Mouse (Mus musculus) brown adipose tissue, adult 24 weeks (tissue): ENCODE data around the gene Trnt1. TPM values are rescaled to one million over a fixed set of nuclear protein-coding genes. Genes with fewer than 3 reads are reported as not detected.

Source experiments
- H3K27ac ChIP-seq: fragments of 200-500 bp; replicated peaks from 2 replicates; pipeline ENCODE4 v1.5.1; 2012; ENCODE audit warnings: low read depth, mild to moderate bottlenecking, low read length
- H3K4me1 ChIP-seq: fragments of 200-500 bp; 2 replicates; pipeline ENCODE4 v1.6.1; 2012; ENCODE audit warnings: low read length, mixed read lengths; ENCODE audit not compliant: control insufficient read depth, insufficient read depth, insufficient read length
- H3K4me3 ChIP-seq: fragments of 200-500 bp; 2 replicates; pipeline ENCODE4 v1.5.1; 2012; ENCODE audit warnings: low read depth, mild to moderate bottlenecking, low read length, moderate library complexity; ENCODE audit not compliant: insufficient read depth
- polyA plus RNA-seq: library from polyadenylated mRNA; stranded (reverse); fragments of >200 nt; gene quantifications from 2 replicates; pipeline ENCODE4 v1.2.4, GENCODE M21; 2012; ENCODE audit not compliant: missing spikeins, insufficient read depth, insufficient read length

Trnt1 gene
- polyA plus RNA-seq, 1 experiment: 25.0 TPM

DNA sequence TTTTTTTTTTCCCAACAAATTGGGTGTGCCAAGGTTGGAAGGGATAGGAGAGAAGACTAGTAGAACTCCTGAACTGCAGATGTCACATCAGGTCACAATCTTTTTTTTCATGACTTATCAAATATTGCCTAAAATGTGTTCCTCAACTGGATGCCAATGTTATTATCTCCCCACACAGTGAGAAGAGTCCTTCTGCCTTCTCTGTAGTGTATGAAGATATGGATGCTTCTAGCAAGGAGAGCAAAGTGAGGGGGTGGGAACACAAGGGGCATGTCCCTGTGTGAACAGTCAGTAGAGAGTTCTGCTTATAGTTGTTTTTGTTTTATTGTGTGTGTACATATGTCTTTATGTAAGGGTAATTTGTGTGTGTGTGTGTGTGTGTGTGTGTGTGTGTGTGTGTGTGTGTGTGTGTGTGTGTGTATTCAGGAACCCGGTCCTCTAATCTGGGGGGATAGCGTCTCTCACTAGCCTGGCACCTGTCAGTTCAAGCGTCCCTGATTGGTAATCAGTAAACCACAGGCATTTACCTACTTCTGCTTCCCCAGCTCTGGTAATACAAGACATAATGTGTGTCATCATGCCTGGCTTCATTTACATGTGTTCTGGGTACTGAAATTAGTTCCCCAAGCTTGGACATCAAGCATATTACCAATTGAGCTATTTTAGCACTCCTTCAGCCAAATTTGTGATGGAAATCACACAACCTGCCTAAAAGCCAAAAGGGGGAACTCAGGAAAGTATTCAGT is 8.3 kb upstream of the Trnt1 start:
- no peaks in the 10 kb centered on the region for H3K4me1 ChIP-seq
- H3K27ac ChIP-seq: no peak overlapping the region
- H3K4me3 ChIP-seq: no peak overlapping the region

DNA sequence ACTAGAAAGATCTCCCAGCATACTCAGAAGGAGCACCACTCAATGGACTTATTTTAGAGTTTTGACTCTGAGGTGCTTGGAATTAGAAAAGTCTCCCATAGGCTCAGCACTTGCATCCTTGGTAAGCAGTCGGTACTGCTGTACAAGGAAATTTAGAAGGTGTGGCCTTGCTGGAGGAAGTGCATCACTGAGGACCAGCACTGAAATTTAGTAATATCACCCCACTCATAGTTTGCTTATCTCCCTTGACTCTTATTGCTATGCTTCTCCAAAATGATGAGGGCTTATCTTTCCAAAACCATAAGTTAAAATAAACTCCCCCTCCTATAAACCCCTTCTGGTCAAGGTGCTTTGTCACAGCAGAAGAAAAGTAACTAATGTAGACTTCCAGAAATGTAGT is 7.4 kb upstream of the Trnt1 start:
- H3K4me3 ChIP-seq: no peak overlapping the region
- no peak overlapping the region for H3K27ac ChIP-seq
- no peaks in the 10 kb centered on the region for H3K4me1 ChIP-seq

DNA sequence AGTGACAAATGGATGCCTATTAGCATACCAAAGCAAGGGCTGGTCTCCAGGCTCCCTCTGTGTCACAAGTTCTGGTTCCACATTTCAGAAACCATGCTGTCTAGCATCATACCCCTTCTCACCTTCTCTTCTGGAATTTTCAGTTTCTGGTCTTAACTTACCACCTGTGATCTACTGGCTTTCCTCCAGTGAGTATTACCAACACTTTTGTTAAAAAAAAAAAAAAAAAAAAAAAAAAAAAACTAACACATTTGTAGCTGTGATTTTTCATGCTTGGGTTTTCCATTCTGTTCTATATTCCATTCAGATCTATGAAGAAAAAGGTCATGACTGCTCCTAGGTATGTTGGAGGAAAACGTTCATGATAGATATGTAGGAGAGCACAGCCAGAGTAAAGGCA is 3.0 kb upstream of the Trnt1 start:
- Histone ChIP-seq H3K4me3 (no peak overlapping the region), H3K27ac (no peak overlapping the region), H3K4me1 (no peaks in the 10 kb centered on the region)

DNA sequence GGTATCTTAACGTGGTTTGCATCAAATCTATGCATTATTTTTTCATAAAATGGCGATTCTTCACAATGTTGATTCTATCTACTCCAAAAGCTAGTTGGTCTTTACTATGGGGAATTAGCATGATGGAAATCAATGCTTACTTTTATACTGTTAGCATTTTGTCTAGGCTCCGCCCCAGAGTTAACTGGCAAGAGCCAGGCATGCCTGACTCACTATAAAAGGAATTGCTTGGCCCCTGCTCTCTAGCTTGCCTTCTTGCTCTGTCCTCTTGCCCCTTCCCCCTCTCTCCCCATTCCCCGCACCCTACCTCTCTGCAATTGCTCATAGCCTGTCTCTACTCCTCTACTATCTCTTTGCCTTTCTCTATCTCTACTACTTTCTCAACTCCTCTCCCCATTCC is 2.1 kb upstream of the Trnt1 start:
- H3K27ac ChIP-seq: no peak overlapping the region
- H3K4me3 ChIP-seq: no peak overlapping the region
- H3K4me1 ChIP-seq: no peaks in the 10 kb centered on the region

DNA sequence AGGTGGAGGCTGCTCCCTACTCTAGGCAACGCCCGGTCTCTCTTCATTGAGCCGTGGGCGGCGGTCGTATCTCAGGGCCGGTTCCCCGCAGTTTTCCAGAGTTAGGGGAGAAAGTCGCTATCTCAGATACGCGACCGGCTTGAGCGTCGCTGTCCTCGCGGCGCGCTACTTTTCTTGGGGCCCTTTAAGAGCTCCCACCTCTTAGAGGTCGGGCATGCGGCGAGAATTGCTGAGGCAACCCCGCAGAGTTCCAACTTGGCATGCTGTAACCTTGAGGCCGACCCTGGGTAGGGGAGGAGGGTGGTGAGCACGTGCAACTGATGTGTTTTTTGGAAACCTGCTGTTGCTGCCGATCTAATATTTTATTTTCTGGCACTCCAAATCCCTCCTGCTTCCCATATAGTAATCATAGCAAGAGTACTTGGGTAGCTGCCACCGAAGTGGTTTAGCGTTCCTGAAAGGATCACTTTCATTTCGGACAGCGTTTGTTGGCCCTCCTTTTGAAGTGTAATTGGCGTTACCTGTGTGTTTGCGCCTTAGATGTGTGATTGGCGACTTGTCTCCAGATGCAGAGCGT is 458 bp downstream of the Trnt1 start:
- Histone ChIP-seq H3K4me1 (no peaks in the 10 kb centered on the region), H3K27ac (0 out of 2 replicates have a peak overlapping the region, but pooled peaks have one; percentile 9), H3K4me3 (peak overlapping the region; percentile 70)

DNA sequence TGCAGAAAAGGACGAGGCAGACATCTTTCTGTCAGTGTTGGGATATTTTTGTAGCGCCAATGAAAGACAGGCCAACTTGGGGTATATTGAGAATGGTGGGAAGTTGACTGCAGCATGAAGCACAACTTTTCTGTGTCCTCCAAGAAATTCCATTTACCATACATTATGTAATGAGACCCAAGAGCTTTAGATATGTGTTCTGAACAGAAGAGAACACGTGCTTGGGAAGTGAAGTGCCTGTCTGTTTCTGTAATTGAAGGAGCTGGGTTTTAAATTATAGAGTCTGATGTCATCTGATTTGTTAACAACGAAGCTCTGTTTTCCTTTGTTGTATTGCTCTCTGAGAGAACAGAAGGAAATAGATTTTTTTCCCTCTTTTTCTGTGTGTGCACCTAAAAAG is 1.1 kb downstream of the Trnt1 start:
- no peaks in the 10 kb centered on the region for H3K4me1 ChIP-seq
- H3K4me3 ChIP-seq: peak overlapping the region; percentile 70
- H3K27ac ChIP-seq: no peak overlapping the region

DNA sequence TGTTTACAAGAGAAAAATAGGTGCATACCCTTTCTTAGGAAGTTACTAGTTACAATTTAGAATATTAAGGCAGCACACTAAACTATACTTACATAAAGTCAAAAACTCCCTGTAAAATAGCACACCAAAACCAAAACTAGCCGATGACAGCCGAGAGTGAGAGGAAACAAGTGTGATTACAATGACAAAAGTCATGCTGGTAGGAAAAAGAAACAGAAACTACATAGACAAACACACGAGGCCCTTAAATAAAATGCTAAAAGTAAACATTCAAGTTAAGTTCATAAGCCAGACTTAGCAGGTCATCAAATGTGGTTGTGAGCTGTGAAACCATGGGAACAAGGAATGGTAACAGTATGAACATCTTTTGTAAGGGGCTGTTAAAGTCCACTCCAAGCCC is 18.2 kb downstream of the Trnt1 start:
- no peak overlapping the region for H3K27ac ChIP-seq
- H3K4me3 ChIP-seq: no peak overlapping the region
- no peaks in the 10 kb centered on the region for H3K4me1 ChIP-seq

DNA sequence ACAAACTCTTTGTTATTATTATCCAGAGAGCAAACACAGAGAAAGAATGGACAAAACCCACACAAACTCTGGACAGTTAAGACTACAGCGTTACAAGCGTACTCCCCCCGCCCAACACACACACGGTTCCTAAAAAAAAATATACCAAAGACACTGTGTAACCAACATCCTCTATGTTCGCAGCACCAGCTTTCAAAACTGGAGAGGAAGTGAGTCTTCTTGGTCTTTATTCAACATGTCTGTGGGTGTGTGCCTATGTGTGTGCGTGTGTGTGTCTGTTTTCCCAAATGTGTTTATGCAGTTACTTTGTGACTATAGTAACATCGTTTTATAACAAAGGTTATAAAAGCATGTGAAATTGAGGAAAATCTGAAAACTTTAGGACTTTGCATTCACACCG is 22.5 kb downstream of the Trnt1 start:
- no peak overlapping the region for H3K4me3 ChIP-seq
- H3K27ac ChIP-seq: no peak overlapping the region
- no peaks in the 10 kb centered on the region for H3K4me1 ChIP-seq

DNA sequence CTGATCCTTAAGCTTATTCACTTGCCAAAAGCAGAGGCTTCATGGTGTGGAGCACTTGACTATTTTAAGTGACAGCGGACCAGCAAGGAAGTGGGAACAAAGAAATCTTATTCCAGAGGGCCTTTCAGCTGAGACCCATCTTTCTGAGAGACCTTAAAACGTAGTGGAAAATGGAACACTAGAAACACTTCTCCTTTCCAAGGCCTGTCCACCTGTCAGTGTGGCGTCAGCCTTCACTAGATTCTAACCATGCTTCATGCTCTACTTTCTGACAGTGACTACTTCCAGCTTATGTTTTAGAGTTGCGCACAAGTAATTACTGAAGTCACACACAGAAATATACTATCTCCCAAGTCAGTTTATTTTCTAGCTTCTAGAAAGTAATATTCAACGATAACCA is 23.6 kb downstream of the Trnt1 start:
- H3K27ac ChIP-seq: no peak overlapping the region
- no peak overlapping the region for H3K4me3 ChIP-seq
- no peaks in the 10 kb centered on the region for H3K4me1 ChIP-seq

DNA sequence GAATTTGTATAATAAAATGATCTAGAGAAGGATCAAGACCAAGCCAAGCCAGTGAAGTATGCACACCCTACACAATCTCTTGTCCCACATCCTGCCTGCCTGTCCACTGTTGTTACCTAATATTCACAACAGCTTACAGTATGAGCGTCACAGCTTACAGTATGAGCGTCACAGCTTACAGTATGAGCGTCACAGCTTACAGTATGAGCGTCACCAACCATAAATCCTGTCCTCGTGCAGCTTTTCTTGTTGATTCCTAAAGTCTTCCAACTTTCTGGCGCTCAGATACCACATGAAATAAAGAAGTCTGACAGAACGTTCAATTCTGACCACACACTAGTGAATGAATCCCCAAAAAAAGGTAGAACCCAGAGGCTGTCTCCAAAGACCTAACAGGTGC is 24.2 kb downstream of the Trnt1 start:
- no peaks in the 10 kb centered on the region for H3K4me1 ChIP-seq
- H3K27ac ChIP-seq: no peak overlapping the region
- no peak overlapping the region for H3K4me3 ChIP-seq

DNA sequence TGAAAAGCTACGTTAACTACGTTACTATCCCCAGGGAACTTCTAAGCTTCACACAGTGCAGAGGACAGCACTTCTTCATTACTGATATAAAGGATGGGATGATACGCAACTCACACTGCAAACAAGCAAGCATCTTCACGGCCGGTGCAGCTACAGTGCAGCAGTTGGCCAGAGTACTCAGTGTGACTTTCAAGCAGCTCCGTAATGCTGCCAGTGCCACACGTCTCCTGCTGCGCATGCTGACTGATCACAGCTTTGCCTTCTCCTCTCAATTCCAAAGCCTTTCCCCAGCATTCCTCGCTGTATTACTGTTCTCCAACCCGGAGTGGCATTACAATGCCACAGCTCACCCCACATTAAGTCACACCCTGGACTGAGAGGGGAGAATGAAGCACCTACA is 24.7 kb downstream of the Trnt1 start:
- H3K4me3 ChIP-seq: no peak overlapping the region
- H3K4me1 ChIP-seq: 0 out of 2 replicates have a peak, but pooled peaks cover 2% of the 10 kb centered on the region
- H3K27ac ChIP-seq: no peak overlapping the region

DNA sequence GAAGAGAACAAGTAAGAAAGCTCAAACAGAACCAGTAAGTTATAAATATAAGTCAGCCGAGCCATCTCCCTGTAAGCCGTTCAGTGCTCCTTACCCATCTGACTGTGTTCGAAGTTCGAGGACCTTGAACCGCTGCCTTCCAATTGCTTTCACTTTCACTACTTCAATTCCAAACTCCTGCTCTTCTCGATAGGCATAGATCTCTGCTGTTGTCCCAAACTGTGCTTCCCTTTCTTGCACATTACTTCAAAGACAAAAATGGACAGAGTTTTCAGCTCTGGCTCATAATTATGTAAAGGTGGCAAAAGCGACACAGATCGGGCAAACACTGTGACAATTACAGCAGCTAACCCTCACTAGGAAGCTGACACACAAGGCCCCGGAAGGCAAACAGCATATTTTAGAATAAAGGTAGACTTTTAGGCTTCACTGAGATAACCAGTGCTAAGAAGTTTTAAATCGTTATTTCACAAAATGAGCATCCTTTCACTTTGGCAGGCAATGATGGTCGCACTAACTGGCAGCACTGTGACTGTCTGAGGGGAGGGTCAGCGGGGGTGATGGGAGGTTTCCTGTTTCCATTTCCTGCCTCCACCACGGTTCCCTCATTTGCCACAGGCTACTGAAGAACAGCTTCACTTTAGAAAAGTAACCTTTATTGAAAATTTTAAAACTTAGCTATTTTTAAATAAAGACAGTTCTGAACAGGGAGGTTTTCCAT is 25.3 kb downstream of the Trnt1 start:
- Histone ChIP-seq H3K4me1 (peaks cover 2% of the 10 kb centered on the region; the same call in 1 of the 2 replicates), H3K27ac (no peak overlapping the region), H3K4me3 (no peak overlapping the region)

DNA sequence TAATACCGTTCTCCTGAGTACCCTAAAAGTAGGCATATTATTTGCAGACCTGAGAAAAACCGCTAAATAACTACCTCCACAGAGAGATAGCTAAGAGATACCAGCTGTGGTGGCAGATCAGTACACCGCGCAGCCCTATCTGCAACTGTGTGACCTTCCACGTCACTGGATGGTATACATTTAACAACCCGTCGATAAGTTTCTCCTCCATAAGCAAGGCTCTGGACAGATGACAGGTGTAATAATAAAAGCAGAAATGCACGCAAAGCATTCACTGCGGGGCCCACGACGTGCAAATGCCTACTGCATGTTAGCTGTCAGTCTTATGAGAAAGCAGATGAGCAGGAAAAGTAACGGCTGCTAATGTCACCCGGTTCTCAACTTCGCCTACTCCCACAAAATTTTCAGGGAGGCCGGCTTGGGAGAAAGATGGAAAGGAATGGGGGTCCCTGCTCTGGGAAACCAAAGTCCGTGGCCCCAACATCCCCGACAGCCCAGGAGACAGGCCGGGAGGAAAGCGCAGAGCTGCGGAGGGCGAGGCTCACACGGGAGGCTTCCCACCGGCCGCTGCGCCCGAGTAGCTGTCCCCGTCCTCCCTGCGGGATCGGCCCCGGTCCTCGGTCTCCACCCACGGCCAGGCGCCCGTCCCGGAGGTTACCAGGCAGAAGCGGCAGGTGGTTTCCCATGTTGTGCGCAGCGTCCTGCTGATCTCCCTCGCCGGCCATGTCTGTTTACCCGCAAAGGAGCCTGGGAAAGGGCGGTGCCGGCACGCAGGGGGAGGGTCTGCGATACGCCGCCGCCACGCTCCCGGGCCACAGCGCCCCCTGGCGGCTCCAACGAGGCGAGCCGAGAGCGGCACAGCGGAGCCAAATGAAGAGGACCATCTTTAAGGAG is 30.7 kb downstream of the Trnt1 start, which contains the start of gene Crbn:
Gene Crbn, minus strand, starts transcription at position 745 of the 894 bp plus-strand sequence.
- no peak within 1 kb of the TSS for H3K27ac ChIP-seq
- peak within 1 kb of the TSS; percentile 94 for H3K4me3 ChIP-seq
- H3K4me1 ChIP-seq: peaks cover 2% of the 10 kb centered on the region; the same call in 1 of the 2 replicates

DNA sequence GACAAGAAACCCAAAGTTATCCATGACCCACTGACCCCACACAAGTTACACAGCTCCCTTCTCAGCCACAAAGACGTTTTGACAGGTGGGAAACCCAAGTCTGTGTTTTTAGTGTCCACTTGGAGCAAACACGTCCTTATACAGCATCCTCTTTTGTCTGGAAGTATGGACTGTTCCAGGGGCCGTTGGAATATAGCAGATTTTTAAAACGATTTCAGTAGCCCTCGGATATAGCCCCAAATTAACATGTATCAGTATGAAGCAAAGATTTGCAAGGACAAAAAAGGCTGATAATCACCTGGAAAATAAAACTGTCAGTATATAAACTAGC is 31.3 kb downstream of the Trnt1 start:
- Histone ChIP-seq H3K27ac (no peak overlapping the region), H3K4me1 (peaks cover 2% of the 10 kb centered on the region; the same call in 1 of the 2 replicates), H3K4me3 (no peak overlapping the region)

DNA sequence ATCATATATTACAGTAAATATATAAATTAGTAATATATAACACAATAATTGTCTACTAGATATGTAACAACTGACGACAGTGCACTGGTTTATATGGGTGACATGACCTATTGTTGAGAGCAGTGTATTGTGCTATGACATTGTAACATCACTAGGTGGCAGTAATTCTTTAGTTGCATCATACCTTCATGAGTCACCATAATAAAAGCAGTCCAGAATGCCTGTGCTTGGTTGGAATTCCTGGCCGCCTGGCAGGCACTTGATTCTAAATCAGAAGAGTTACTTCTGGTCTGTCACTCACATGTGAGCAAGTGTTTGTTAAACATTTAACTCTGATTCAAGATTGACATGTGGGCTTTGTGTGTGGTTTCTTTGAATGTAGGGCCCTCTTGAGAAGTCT is 36.0 kb downstream of the Trnt1 start:
- H3K27ac ChIP-seq: no peak overlapping the region
- no peaks in the 10 kb centered on the region for H3K4me1 ChIP-seq
- H3K4me3 ChIP-seq: no peak overlapping the region
